Mouse (Mus musculus) ovary, adult 18-20 months (tissue): ENCODE data around the gene Adgrg1.

ENCODE experiments used
- DNase-seq: peaks from one replicate; pipeline ENCODE4 v3.0.0; 2022; ENCODE audit warnings: low spot score, mixed read lengths

Adgrg1 gene

GRCm38 (mm10) chr8:94976651-94977417, 2.3 kb downstream of the Adgrg1 start:
- DNase-seq = no peak

GRCm38 (mm10) chr8:94978131-94978530, 3.6 kb downstream of the Adgrg1 start:
- DNase-seq = no peak

GRCm38 (mm10) chr8:94978593-94979319, 4.2 kb downstream of the Adgrg1 start:
- DNase-seq = no peak

GRCm38 (mm10) chr8:94980176-94980575, 5.6 kb downstream of the Adgrg1 start:
- no peak for DNase-seq

- DNase-seq = no peak
Measured at GRCm38 (mm10) chr8:94980976-94981375, 6.4 kb downstream of the Adgrg1 start.

- DNase-seq = no peak
Measured at GRCm38 (mm10) chr8:94981848-94982247, 7.3 kb downstream of the Adgrg1 start.

GRCm38 (mm10) chr8:94983146-94983545, 8.6 kb downstream of the Adgrg1 start:
- no peak for DNase-seq

- peak; percentile 74 for DNase-seq
Measured at GRCm38 (mm10) chr8:94983881-94984516, 9.4 kb downstream of the Adgrg1 start.

- no peak for DNase-seq
Measured at GRCm38 (mm10) chr8:94985023-94985422, 10.5 kb downstream of the Adgrg1 start.

GRCm38 (mm10) chr8:94986676-94987075, 12.1 kb downstream of the Adgrg1 start:
- DNase-seq = no peak

- DNase-seq = peak; percentile 86
Measured at GRCm38 (mm10) chr8:94987553-94987952, 13.0 kb downstream of the Adgrg1 start.

- DNase-seq = no peak
Measured at GRCm38 (mm10) chr8:94988619-94989018, 14.1 kb downstream of the Adgrg1 start.

GRCm38 (mm10) chr8:94989711-94990110, 15.2 kb downstream of the Adgrg1 start:
- no peak for DNase-seq

- no peak for DNase-seq
Measured at GRCm38 (mm10) chr8:94990598-94991453, 16.3 kb downstream of the Adgrg1 start.

- no peak for DNase-seq
Measured at GRCm38 (mm10) chr8:94991454-94991994, 17.0 kb downstream of the Adgrg1 start.

- DNase-seq = no peak
Measured at GRCm38 (mm10) chr8:94992010-94992409, 17.5 kb downstream of the Adgrg1 start.

- DNase-seq = no peak
Measured at GRCm38 (mm10) chr8:94992534-94992933, 18.0 kb downstream of the Adgrg1 start.

GRCm38 (mm10) chr8:94992996-94993724, 18.6 kb downstream of the Adgrg1 start:
- no peak for DNase-seq

GRCm38 (mm10) chr8:94994006-94994405, 19.5 kb downstream of the Adgrg1 start:
- DNase-seq = peak; percentile 59

GRCm38 (mm10) chr8:94994510-94994909, 20.0 kb downstream of the Adgrg1 start:
- DNase-seq = no peak

GRCm38 (mm10) chr8:94995336-94995893, 20.9 kb downstream of the Adgrg1 start:
- peak; percentile 91 for DNase-seq
